ENCODE assay signal across 8 mouse cellular contexts in genomic region chr1:74081573-74081989, GRCm38 (mm10). TPM values are rescaled to one million over a fixed set of nuclear protein-coding genes. Genes with fewer than 3 reads are reported as not detected.
A peak's percentile ranks its signal among the peaks of the same experiment; 100 is the strongest.
DNase-seq lines count a peak whose midpoint lies in the region; ATAC-seq and TF ChIP-seq lines count a peak whose summit lies in the region.

No protein-coding gene starts in this region.

- TF ChIP-seq CTCF in heart, adult 2 months (IDR thresholded peaks at IDR 0.05): no peak

- 2% methylated on average over 2 of the region's 2 CpGs for WGBS in heart, adult 2 months

- TF ChIP-seq EP300 in heart, adult 2 months (IDR thresholded peaks at IDR 0.05; ENCODE audit: insufficient read depth, low read depth, low read length): no peak

- no peak overlapping the region for H3K9ac ChIP-seq in heart, adult 2 months (ENCODE audit: low read depth, low read length)

- peak in 1 of 2 experiments; percentile 64 for DNase-seq in heart, adult 2 months
- DNase-seq in heart, adult 9 months (ENCODE audit: low spot score in 2 of 2): no peak
- peak; percentile 59 for DNase-seq in ovary, postnatal 36 days (ENCODE audit: low spot score)
- no peak for DNase-seq in ovary, postnatal 14 days (ENCODE audit: low spot score)
- DNase-seq in heart, postnatal 4 days: peak; percentile 35
- DNase-seq in spleen, postnatal 4 days (ENCODE audit: low spot score in 2 of 2): no peak
- DNase-seq in right cerebral cortex, postnatal 14 days: no peak

- H3K36me3 ChIP-seq in heart, adult 2 months (ENCODE audit: control insufficient read depth, insufficient read depth, low read length): peaks cover 6% of the 10 kb centered on the region

- intact Hi-C loops in heart, adult 2 months (cut with DNase I): no loop called here

- no peak overlapping the region for H3K4me3 ChIP-seq in heart, adult 2 months

- H3K27me3 ChIP-seq in heart, adult 2 months (ENCODE audit: control insufficient read depth, insufficient read depth, low read length): no peaks in the 10 kb centered on the region

- peaks cover 34% of the 10 kb centered on the region for H3K4me1 ChIP-seq in heart, adult 2 months (ENCODE audit: control insufficient read depth, insufficient read depth, low read length)

- peak overlapping the region; percentile 55 for H3K27ac ChIP-seq in heart, adult 2 months

- no peaks in the 10 kb centered on the region for H3K79me2 ChIP-seq in heart, adult 2 months (replicated peaks; ENCODE audit: control insufficient read depth, insufficient read depth, low read length)

- no peak for TF ChIP-seq POLR2A in heart, adult 2 months (IDR thresholded peaks at IDR 0.05; ENCODE audit: insufficient read depth, low read depth, low read length)

- ATAC-seq in megakaryocyte-erythroid progenitor cell, adult 5-6 weeks (replicated peaks; ENCODE audit: low FRiP score, low TSS enrichment, poor library complexity, severe bottlenecking): peak; percentile 23; the same call in 1 of the 2 replicates

RNA-seq across cellular contexts. Expression of gene Tns1, which starts 42.7 kb away (rescaled TPM):
- 100 to 1,000 TPM; 629 to 748 TPM for total RNA-seq in heart, adult 2 months (2021)
- polyA plus RNA-seq in heart, adult 2 months (2012; rRNA removed): 329 and 365 TPM in 2 replicates
- total RNA-seq in heart, postnatal 4 days (2021): 100 to 1,000 TPM; 463 to 468 TPM
- 62.1 and 69.2 TPM in 2 replicates for total RNA-seq in megakaryocyte-erythroid progenitor cell, adult 5-6 weeks (2014; fragmentation: Nextera tagmentation)
- total RNA-seq in megakaryocyte-erythroid progenitor cell, adult 5-6 weeks (2017): 17.3 and 25.3 TPM in 2 replicates

RNA-seq across cellular contexts. Expression of gene Rufy4, which starts 43.8 kb away (rescaled TPM):
- 1 to 10 TPM; 1.1 to 1.2 TPM for total RNA-seq in heart, adult 2 months (2021)
- 0.59 and 1.0 TPM in 2 replicates for polyA plus RNA-seq in heart, adult 2 months (2012; rRNA removed)
- total RNA-seq in heart, postnatal 4 days (2021): 1 to 10 TPM; 1.1 to 1.2 TPM
- not detected in 2 replicates for total RNA-seq in megakaryocyte-erythroid progenitor cell, adult 5-6 weeks (2014; fragmentation: Nextera tagmentation)
- total RNA-seq in megakaryocyte-erythroid progenitor cell, adult 5-6 weeks (2017): 0.70 TPM in 1 of 2 replicates, not detected in the other

Comparison
In these comparisons a context has a peak if more than half of its experiments do, and no peak if none do; other contexts are left out.
1. DNase-seq: peak in ovary, postnatal 36 days (single experiment) and heart, postnatal 4 days (single experiment); none in heart, adult 9 months (0 of 2), ovary, postnatal 14 days (single experiment), spleen, postnatal 4 days (0 of 2) and right cerebral cortex, postnatal 14 days (single experiment).
2. RNA of gene Tns1, which starts 42.7 kb away (total RNA-seq): 629 to 748 TPM in heart, adult 2 months and 463 to 468 TPM in heart, postnatal 4 days; 17.3 to 69.2 TPM in megakaryocyte-erythroid progenitor cell, adult 5-6 weeks; every median in the first group is over 4 times any median in the second.